Mouse (Mus musculus) gastrocnemius, postnatal 25 days (tissue): ENCODE measurements around the gene Prkg2. TPM values are rescaled to one million over a fixed set of nuclear protein-coding genes. Genes with fewer than 3 reads are reported as not detected.

ENCODE experiments used
- DNase-seq: peaks from one replicate; pipeline ENCODE4 v3.0.0; 2022
- long read RNA-seq, 2 experiments: library from polyadenylated mRNA; stranded (forward); transcript quantifications; one replicate each; pipeline ENCODE4 v2.0.0; 2021
- total RNA-seq, 2 experiments: library from RNA; stranded (reverse); gene quantifications; 1 replicate in 1 of 2; 2 replicates in 1 of 2; pipeline ENCODE4 v1.2.3; 2021

Gene Prkg2
- total RNA-seq = under 1 TPM; 0.64 to 0.72 TPM
- long read RNA-seq, experiment 1 = 0 reads
- long read RNA-seq, experiment 2 = 0 reads

GRCm38 (mm10) chr5:99036596-99037441 is at the start of gene Prkg2:
TSS of gene Prkg2 (minus strand) at chr5:99037351.
- peak; percentile 16 for DNase-seq

GRCm38 (mm10) chr5:99083955-99084354 is 46.8 kb upstream of the Prkg2 start:
- DNase-seq = no peak

GRCm38 (mm10) chr5:99078375-99078774 is 41.2 kb upstream of the Prkg2 start:
- DNase-seq = no peak

- DNase-seq = no peak
Observed at GRCm38 (mm10) chr5:99068391-99068790, 31.2 kb upstream of the Prkg2 start.

GRCm38 (mm10) chr5:99062582-99062981 is 25.4 kb upstream of the Prkg2 start:
- DNase-seq = no peak

GRCm38 (mm10) chr5:99039021-99039420 is 1.9 kb upstream of the Prkg2 start:
- DNase-seq = no peak

- no peak for DNase-seq
Observed at GRCm38 (mm10) chr5:99037442-99037811, 276 bp upstream of the Prkg2 start.

GRCm38 (mm10) chr5:99035961-99036360 is 1.2 kb downstream of the Prkg2 start:
- no peak for DNase-seq

GRCm38 (mm10) chr5:99031551-99032149 is 5.5 kb downstream of the Prkg2 start:
- no peak for DNase-seq

- no peak for DNase-seq
Observed at GRCm38 (mm10) chr5:99026343-99026742, 10.8 kb downstream of the Prkg2 start.

- DNase-seq = no peak
Observed at GRCm38 (mm10) chr5:99019709-99020108, 17.4 kb downstream of the Prkg2 start.

- no peak for DNase-seq
Observed at GRCm38 (mm10) chr5:99015140-99015539, 22.0 kb downstream of the Prkg2 start.

- DNase-seq = no peak
Observed at GRCm38 (mm10) chr5:99010448-99011151, 26.6 kb downstream of the Prkg2 start.

GRCm38 (mm10) chr5:98998104-98998503 is 39.0 kb downstream of the Prkg2 start:
- DNase-seq = no peak

- no peak for DNase-seq
Observed at GRCm38 (mm10) chr5:98995767-98996166, 41.4 kb downstream of the Prkg2 start.

- DNase-seq = no peak
Observed at GRCm38 (mm10) chr5:98991600-98991999, 45.6 kb downstream of the Prkg2 start.

- no peak for DNase-seq
Observed at GRCm38 (mm10) chr5:98987634-98988033, 49.5 kb downstream of the Prkg2 start.

- DNase-seq = no peak
Observed at GRCm38 (mm10) chr5:98987116-98987515, 50.0 kb downstream of the Prkg2 start.

GRCm38 (mm10) chr5:98986459-98986858 is 50.7 kb downstream of the Prkg2 start:
- no peak for DNase-seq

- DNase-seq = no peak
Observed at GRCm38 (mm10) chr5:98986011-98986410, 51.1 kb downstream of the Prkg2 start.

GRCm38 (mm10) chr5:98985077-98985476 is 52.1 kb downstream of the Prkg2 start:
- DNase-seq = no peak

- no peak for DNase-seq
Observed at GRCm38 (mm10) chr5:98981304-98981703, 55.8 kb downstream of the Prkg2 start.

GRCm38 (mm10) chr5:98978316-98978715 is 58.8 kb downstream of the Prkg2 start:
- no peak for DNase-seq
